Mouse (Mus musculus) liver, adult (tissue): ENCODE data around the gene Aldh1l1.
A peak's percentile ranks its signal among the peaks of the same experiment; 100 is the strongest.

Source experiments
- GATA4 ChIP-seq: IDR thresholded peaks from 2 replicates; pipeline ENCODE4 v1.6.1; 2014; ENCODE audit warnings: mild to moderate bottlenecking, low read length; ENCODE audit not compliant: insufficient replicate concordance

The Aldh1l1 gene

DNA sequence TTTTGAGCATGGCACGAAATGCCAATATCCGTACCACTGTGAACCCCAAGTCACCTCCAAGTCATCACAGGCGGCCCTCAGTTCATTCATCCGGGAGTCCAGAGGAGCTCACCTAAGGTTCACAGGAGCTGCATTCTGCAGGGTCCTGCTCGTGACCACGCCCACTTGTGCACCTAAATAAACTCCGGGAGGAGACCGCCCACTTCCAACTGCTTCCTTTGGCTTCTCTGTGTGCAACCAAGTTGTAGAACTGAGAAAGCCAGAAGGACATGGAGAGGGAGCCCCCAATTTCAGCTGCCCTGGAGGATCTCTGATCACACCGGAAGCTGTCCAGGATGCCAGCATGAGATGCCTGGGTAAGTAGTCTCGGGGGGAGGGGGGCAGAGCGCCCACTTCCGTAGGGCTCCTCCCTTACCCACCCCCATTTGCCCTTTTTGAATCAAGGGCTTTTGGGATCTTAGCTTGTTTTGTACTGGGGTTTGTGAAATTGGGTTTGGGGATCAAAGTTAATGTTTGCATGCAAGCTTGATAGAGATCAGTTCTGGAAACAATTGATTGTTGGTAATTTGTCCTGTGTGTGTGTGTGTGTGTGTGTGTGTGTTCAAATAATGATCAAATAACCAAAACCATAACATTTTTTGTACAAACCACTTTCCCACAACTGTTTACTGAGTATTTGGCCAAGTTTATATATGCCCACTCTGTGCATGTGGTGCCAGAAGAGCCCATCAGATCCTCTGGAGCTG lies at the start of gene Aldh1l1:
Gene Aldh1l1, plus strand, starts transcription at position 252 of the 746 bp plus-strand sequence.
- peak; percentile 95 for TF ChIP-seq GATA4

DNA sequence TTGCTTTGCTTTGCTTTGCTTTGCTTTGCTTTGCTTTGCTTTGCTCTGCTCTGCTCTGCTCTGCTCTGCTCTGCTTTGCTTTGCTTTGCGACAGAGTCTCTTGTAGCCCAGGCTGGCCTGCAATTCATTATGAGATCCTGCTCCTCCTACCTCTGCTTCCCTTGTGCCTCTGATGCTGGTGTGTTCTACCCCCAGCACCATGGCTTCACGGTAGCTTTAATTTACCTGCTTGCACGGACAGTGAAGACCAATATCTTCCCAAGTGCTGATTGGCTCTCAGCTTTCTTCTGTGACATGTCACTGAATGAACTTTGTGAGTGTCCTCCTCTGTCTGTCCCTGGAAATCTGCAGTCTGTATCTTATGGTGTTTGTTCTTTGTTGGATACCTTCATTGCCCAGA lies 49.2 kb upstream of the Aldh1l1 start:
- TF ChIP-seq GATA4 = no peak

DNA sequence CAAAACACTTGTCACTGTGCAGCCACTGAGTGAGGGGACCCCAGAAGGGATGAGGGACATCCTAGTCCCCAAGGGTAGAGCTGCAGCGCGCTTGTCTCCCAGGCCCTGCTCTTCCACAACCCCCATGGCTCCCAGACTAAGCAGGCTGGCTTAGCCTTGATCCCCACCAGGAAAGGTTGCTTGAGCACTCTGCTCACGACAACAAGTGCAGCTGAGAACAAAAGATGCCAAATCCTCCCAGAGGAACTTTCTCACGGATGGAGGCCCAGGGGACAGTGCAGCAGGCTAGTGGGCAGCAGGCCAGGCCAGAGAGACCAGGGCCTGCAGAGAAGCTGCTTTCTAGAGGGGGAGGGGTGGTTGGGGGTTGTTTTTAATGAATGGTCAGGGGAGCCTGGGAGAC lies 39.3 kb upstream of the Aldh1l1 start:
- no peak for TF ChIP-seq GATA4

DNA sequence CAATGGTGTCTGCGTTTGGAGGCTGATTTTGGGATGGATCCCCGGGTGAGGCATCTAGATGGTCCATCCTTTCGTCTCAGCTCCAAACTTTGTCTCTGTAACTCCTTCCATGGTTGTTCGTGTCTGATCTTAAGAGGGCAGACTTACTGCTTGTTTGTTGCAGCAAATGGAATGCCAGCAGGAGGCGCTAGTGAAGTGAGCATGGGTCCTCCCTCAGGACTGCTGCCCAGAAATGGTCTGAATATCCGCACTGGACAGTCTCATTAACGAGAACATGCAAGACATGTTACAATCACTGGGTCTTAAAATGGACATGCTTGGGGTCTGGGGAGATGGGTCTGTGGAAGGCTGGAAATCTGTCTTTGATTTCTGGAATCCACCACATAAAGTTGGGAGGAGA lies 36.0 kb upstream of the Aldh1l1 start:
- no peak for TF ChIP-seq GATA4

DNA sequence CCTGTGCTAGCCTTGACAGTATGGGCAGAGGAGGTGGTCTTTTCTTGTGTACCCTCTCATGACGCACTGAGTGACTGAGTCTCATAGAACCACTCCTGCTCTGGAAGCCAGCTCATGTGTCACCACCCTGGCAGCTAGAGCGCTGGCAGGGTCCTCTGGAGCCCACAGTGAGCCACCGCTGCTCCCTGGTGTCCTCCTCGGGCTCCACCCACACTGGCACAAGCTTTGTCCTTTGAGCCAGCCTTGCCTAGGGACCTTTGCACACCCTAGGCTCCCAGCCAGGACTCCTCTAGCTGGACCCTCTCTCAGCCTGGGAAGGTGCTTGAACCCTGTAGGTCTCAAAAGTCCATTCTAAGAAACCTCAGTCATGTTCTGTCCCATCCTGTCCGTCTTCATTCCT lies 35.5 kb upstream of the Aldh1l1 start:
- TF ChIP-seq GATA4 = no peak

DNA sequence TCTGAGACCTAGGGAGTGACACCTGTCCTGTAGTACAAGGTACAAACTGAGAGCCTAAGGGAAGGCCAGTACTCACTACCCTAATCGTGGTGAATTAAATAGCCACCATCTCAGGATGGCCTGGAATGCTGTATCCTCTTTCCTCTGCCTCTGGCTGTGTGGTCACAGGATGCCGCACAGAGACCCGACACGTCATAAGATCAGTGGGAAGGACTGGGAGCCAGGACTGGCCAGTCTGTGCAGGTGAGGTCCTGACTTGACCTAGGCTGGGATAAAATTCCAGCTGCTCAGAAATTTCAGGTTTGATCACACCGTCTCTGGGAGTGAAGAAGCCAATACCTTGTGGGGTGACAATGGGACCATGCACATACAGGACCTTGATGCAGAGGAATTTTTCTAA lies 34.7 kb upstream of the Aldh1l1 start:
- TF ChIP-seq GATA4 = no peak

DNA sequence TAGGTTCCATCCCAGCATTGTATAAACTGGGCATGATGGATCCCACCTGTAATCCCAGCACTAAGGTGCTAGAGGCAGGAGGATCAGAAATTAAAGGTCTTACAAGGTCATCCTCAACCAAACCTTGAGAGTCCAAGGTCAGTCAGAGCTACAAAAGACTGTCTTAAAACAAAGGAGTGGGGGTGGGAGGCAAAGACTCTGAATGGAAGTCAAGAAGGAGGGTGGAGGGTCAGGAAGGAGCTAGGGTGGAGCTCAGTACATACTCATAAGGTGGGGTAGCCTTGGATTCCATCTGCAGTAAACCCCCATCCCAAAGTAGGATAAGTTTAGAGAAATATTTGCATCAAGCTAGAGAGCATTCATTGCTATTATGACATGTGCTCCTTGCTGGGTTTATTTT lies 33.6 kb upstream of the Aldh1l1 start:
- TF ChIP-seq GATA4 = no peak

DNA sequence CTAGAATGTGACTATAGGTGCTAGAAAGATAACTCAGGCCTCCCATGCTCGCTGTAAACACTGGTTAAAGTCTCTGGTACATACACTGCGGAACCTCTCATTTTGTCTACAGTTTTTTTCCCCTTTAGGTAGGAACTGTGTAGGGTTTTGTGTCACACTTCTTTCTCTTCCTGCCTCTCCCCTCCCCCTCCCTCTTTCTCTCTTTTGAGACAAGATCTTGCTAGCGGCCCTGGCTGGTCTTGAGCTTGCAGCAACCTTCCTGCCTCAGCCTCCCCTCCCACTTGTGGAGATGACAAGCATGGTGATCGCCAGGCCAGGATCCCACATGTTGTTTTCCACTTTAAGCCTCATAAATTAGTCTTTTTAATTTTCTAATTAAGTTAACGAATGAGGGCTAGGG lies 32.5 kb upstream of the Aldh1l1 start:
- no peak for TF ChIP-seq GATA4

DNA sequence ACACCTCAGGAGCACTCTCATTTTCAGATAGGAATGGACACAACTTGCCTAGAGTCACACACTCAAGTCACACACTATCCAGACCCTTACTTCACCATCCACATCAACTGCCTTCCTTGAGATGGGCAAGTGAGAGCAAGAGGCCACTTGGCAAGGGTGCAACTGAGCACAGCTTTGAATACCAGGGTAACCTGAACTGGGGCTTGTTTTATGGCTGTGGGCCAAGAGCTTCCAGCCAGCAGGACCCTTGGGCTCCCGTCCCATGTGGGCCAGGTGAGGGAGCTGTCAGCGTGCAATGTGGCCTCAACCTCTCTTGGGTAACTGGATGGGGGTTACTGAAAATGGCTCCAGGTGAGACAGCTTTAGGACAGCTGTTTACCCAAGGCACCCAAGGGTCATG lies 28.8 kb upstream of the Aldh1l1 start:
- no peak for TF ChIP-seq GATA4

DNA sequence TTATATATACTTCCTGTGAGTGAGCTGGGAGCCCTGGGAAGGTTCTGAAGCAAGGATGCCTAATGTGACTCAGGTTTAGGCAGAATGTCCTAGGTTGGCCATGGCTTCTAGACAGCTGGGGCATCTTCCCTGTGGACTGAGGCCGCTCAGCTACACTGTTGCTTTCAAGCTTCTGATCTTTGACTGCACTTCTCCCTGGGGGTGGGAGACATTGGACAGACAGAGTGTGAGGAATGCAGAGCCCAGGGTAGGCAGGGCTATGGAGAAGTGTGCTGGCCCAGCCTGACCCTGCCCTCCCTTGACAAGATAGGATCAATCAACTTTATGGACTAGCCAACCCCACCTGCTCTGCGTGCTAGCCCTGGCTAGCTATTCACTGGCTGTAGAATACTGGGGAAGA lies 25.0 kb upstream of the Aldh1l1 start:
- TF ChIP-seq GATA4 = no peak

DNA sequence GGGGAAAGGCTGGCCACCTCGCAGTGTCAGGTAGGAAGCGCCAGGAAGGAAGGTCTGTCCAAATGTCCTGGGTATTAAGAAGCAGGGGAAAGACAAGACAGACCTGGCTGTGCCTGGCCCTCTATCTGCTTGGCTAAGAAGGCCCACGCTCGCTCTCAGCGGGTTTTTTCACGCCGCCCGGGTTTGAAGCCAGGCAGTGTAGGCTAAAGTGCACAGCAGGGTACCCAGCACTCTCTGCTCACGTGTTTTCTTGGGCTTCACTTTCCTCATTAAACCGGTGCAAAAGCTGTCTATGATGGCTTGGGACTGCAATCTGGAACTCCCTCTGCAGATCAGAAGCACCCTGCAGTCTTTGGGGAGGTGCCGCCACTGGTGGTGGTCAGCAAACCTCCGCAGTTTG lies 24.5 kb upstream of the Aldh1l1 start:
- TF ChIP-seq GATA4 = no peak

DNA sequence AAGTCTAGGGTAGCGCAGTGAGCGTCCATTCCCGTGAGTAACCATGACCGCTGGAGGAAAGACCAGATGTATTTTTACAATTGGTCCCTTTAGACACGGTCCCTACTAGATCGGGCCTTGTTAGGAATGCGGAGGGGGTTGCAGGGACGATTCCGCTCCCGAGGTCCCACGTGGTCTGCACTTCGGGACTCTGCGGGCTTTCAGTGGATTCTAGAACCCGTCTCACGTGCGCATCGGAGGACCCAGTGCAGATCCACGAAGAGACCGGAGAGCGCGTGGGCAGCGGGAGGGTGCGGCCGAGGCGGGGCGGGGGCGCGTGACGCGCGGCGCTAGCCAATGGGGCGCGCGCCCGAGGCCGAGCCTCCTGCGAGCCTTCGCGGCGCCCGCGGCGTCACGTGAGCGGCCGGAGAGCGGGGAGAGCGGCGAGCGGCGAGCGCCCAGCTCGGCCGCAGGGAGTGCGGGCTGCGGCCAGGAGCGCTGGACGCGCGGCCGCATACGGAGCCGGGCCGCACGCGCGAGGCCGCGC lies 24.0 kb upstream of the Aldh1l1 start, which contains the start of gene Klf15:
Gene Klf15, plus strand, starts transcription at position 396 of the 526 bp plus-strand sequence.
- no peak for TF ChIP-seq GATA4

DNA sequence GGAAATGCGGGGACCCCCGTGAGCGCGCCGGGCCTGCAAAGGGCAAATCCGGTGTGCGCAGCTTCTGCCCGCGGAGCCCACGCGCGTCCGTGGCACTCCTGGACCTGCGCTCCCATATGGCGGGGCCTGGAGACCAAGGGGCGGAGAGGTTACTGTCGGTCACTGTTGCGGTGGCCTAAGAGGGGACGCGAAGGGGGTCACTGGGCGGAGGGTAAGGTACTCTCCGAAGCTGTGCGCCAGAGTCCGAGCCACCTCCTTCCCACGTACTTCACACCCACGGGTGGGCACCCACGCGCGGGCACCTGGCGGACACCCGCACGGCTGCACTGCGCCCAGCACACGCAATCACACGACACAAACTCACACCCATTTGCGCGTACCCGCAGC lies 23.4 kb upstream of the Aldh1l1 start:
- no peak for TF ChIP-seq GATA4

DNA sequence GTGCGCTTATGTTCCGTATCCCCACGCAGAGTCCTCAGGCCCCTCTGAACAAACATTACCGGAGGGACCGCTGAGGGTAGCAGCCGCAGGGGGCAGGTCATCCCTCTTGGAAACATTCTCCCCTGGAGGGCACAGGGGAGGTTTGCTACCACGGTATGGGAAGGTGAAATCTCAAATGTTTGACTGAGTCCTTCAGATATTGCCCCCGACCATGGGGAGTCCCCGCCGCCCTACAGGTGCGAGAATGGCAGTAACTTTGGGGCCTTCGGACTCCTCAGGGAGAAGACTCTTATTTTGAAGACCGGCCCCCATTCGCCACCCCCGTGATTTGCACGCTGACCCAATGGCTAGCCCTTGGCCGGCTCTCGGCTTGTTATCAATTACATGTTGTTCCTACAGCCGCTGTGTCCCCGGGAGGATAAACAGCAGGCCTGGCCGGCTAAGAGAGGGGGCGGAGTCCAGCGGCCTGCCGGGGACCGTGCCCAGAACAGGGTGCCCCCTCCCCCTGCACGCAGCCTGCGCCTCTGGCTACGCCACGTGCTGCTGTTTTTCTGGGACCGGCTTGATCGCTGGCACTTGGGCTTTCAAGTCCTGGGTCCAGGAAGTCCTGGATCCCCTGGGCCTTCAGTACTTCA lies 22.9 kb upstream of the Aldh1l1 start:
- peak; percentile 98; the same call in 1 of the 2 replicates for TF ChIP-seq GATA4

DNA sequence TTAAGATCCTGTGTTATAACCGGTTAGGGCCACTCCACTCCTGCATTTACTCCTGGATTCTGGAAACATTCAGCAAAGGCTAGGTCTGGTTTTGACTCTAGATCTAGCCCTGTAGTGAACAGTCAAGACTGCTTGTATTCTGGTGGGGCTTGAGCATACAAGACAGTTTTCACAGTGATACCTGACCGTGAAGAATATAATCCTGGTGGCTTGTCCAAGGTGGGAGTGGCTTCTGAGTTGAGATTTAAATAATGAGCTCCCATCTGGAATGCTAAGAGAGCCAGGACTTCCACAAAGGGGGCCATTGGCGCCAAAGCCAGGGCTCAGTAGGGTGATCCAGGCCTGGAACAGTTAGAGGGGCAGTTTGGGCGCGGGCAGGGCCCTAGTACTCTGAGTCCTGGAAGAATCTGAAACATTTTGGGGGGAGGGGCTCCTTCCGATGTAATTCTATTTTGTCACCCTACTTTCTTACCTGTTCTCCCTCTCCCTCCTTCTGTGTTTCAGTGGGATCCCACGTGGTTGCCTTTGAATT lies 22.3 kb upstream of the Aldh1l1 start:
- TF ChIP-seq GATA4 = no peak

DNA sequence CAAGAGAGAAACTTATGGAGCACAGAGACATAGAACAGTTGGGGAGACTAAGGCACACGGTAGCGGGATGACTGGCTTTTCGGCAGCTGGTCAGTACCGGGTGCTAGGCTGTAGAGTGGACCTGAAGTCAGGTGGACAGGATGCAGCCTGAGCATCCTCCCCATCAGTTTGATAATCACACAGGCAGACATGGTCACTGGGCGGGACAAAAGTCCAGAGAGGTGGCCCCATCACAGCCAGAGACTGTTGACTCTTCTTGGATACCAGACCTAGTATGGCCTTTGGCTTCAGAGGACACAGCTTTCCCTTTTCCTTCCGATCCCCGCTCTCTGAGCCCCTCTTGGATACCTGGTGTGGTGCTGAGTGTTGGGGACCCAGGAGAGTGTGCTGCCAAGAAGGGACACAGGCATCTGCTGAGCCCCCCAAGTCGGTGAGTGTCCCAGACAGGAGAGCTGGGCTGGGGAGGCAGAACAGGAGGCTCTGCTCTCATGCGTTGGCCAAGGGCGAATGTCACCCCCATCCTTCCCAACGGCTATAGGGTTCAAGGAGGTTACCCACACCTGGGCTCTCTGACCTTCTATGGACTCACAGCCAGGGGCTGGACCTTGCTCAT lies 21.1 kb upstream of the Aldh1l1 start:
- TF ChIP-seq GATA4 = no peak

DNA sequence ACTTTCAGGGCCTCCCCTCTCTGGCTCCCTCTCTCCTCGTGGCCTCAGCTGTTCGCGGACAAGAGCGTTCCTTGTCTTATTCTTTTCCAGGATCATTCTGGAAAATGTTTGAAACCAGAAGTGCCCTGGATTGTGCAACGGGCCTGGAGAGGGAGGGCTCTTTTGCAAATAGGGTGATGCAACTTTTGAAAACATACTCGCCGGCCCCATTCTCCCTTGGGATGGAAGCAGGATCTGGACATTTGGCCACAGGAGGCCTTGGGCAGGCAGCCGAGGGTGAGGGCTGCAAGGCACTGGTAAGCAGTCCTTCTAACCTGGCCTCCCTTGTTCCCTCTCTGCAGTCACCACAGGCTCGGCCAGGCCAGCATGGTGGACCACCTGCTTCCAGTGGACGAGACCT lies 20.1 kb upstream of the Aldh1l1 start:
- TF ChIP-seq GATA4 = no peak
